8 mouse cellular contexts compared by ENCODE assay signal in the genomic region with DNA sequence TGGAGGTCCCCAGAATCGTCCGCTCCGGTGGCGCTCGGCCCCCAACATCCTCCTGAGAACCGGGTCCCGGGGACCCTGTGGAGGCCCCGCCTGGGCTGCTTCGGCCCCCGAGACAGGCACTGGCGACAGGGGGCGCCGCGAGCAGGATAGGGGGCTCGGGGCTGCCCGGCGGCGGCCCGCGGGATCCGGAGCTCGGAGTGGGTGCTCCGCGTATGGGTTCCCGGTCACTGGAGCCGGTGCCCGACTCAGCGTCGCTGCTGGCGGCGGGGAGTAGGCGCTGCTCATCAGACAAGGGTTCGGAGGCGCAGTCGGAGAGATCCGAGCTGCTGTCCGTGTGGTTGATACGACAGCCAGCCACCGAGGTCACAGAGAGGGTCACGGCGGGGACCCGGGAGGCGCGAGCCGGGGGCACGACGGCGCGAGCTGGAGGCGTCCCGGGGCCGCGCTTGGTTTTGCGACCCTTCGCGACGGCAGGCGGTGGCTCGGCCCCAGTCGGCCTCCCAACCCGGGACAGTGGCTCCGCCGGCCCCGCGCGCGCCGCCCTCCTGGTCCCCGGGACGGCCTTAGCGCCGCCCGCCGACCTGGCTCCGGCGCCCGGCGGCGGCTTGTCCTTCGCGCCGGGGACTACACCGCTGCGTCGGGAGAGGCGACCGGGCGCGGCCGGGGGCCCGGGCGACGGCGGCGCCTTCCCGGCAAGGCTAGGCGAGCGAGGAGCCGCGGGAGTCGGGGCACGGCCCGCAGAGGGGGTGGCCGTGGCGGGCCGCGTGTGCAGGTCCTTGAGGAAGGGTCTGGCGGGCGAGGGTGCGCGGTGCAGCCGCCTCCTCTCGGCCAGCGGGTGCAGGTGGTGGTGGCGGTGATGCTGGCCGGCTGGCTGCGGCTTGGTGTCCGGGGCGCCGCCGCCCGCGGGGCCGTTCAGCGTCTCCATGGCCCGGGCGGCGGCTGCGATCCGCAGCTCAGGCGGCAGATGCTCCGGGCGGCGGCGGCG. TPM values are rescaled to one million over a fixed set of nuclear protein-coding genes. Genes with fewer than 3 reads are reported as not detected.
A peak's percentile ranks its signal among the peaks of the same experiment; 100 is the strongest.
DNase-seq lines count a peak whose midpoint lies in the region; ATAC-seq and TF ChIP-seq lines count a peak whose summit lies in the region.

No protein-coding gene starts in this region.

- H3K36me3 ChIP-seq in intestine, embryonic 14.5 days (ENCODE audit: control insufficient read depth, insufficient read depth, low read length): no peaks in the 10 kb centered on the region
- H3K36me3 ChIP-seq in liver, adult 2 months (ENCODE audit: control insufficient read depth, insufficient read depth, low read length): no peaks in the 10 kb centered on the region
- no peaks in the 10 kb centered on the region for H3K36me3 ChIP-seq in neural tube, embryonic 11.5 days (ENCODE audit: control insufficient read depth, insufficient read depth, low read length)

- TF ChIP-seq POLR2A in liver, adult 2 months (IDR thresholded peaks at IDR 0.05; ENCODE audit: extremely low read depth, insufficient read depth, low read length): no peak

- TF ChIP-seq CTCF in liver, adult 2 months (IDR thresholded peaks at IDR 0.05; ENCODE audit: low read depth, low read length): no peak

- peak overlapping the region; percentile 92 for H3K4me2 ChIP-seq in intestine, embryonic 14.5 days (ENCODE audit: low read length)
- H3K4me2 ChIP-seq in neural tube, embryonic 11.5 days (ENCODE audit: low read depth): peak overlapping the region; percentile 89

- under 1% methylated on average over 93 of the region's 136 CpGs for WGBS in intestine, embryonic 14.5 days
- 1% methylated on average over 116 of the region's 136 CpGs for WGBS in liver, adult 2 months
- under 1% methylated on average over 90 of the region's 136 CpGs for WGBS in neural tube, embryonic 11.5 days

- H3K4me1 ChIP-seq in intestine, embryonic 14.5 days (replicated peaks; ENCODE audit: control insufficient read depth, insufficient read depth, low read length): peaks cover 36% of the 10 kb centered on the region
- peaks cover 3% of the 10 kb centered on the region; the same call in 1 of the 2 replicates for H3K4me1 ChIP-seq in liver, adult 2 months (ENCODE audit: control insufficient read depth, insufficient read depth, low read length)
- H3K4me1 ChIP-seq in neural tube, embryonic 11.5 days (ENCODE audit: control insufficient read depth, insufficient read depth, low read length): peaks cover 36% of the 10 kb centered on the region

- H3K27ac ChIP-seq in intestine, embryonic 14.5 days (ENCODE audit: low read depth): peak overlapping the region; percentile 51; the same call in 1 of the 2 replicates
- no peak overlapping the region for H3K27ac ChIP-seq in liver, adult 2 months (replicated peaks; ENCODE audit: insufficient read depth, low read depth, low read length)
- peak overlapping the region; percentile 93 for H3K27ac ChIP-seq in neural tube, embryonic 11.5 days (ENCODE audit: low read depth, low read length)

- peak; percentile 49 for DNase-seq in layer of hippocampus, adult 11-12 months (ENCODE audit: low spot score)
- no peak for DNase-seq in layer of hippocampus, adult 9-10 months (ENCODE audit: low spot score)
- DNase-seq in cerebellum, postnatal 14 days: peak; percentile 73 to 76
- DNase-seq in gastrocnemius, postnatal 25 days: peak; percentile 42
- DNase-seq in intestine, embryonic 14.5 days (ENCODE audit: low spot score): peak; percentile 74
- DNase-seq in liver, adult 2 months (ENCODE audit: extremely low read depth, low read depth, low spot score): no peak
- DNase-seq in neural tube, embryonic 11.5 days (ENCODE audit: low spot score): peak; percentile 68
- DNase-seq in urinary bladder, postnatal 14 days (ENCODE audit: low spot score): peak; percentile 50

- peaks cover 34% of the 10 kb centered on the region for H3K27me3 ChIP-seq in intestine, embryonic 14.5 days (replicated peaks; ENCODE audit: control insufficient read depth, insufficient read depth, low read length)
- peaks cover 24% of the 10 kb centered on the region for H3K27me3 ChIP-seq in liver, adult 2 months (ENCODE audit: control insufficient read depth, insufficient read depth, low read length)
- H3K27me3 ChIP-seq in neural tube, embryonic 11.5 days (ENCODE audit: control insufficient read depth, insufficient read depth, low read length): no peaks in the 10 kb centered on the region

- ATAC-seq in intestine, embryonic 14.5 days (replicated peaks; ENCODE audit: low FRiP score, low TSS enrichment, low read depth): peak; percentile 11
- peak; percentile 26 for ATAC-seq in neural tube, embryonic 11.5 days (ENCODE audit: insufficient read depth, low FRiP score, low TSS enrichment)

- peak overlapping the region; percentile 61 for H3K9ac ChIP-seq in intestine, embryonic 14.5 days (ENCODE audit: low read length)
- peak overlapping the region; percentile 11 for H3K9ac ChIP-seq in liver, adult 2 months (ENCODE audit: low read depth, low read length)
- H3K9ac ChIP-seq in neural tube, embryonic 11.5 days (ENCODE audit: low read length): peak overlapping the region; percentile 96

- H3K79me2 ChIP-seq in liver, adult 2 months (ENCODE audit: control insufficient read depth, insufficient read depth, low read length): no peaks in the 10 kb centered on the region

- peak overlapping the region; percentile 73 for H3K4me3 ChIP-seq in intestine, embryonic 14.5 days (ENCODE audit: low read depth, low read length)
- H3K4me3 ChIP-seq in liver, adult 2 months (ENCODE audit: insufficient read depth, low read depth, low read length): peak overlapping the region; percentile 54; the same call in 1 of the 2 replicates
- H3K4me3 ChIP-seq in neural tube, embryonic 11.5 days (ENCODE audit: low read depth, low read length): peak overlapping the region; percentile 93

- H3K9me3 ChIP-seq in intestine, embryonic 14.5 days (ENCODE audit: control insufficient read depth, low read length): no peaks in the 10 kb centered on the region
- H3K9me3 ChIP-seq in neural tube, embryonic 11.5 days (ENCODE audit: control insufficient read depth, low read length): no peaks in the 10 kb centered on the region

RNA-seq across cellular contexts. Expression of a gene that starts 0.8 kb away (rescaled TPM):
- total RNA-seq in gastrocnemius, postnatal 25 days (2021): 1 to 10 TPM; 6.0 to 6.3 TPM
- 11.7 and 14.6 TPM in 2 replicates for polyA plus RNA-seq in intestine, embryonic 14.5 days (2014; fragmentation: Nextera tagmentation; extraction: Ambion mirVana)
- 0.28 and 0.54 TPM in 2 replicates for total RNA-seq in liver, adult 2 months (2014; rRNA removed)
- 0.05 and 0.15 TPM in 2 replicates for polyA plus RNA-seq in liver, adult 2 months (2012; rRNA removed)
- polyA plus RNA-seq in neural tube, embryonic 11.5 days (2014; fragmentation: Nextera tagmentation; extraction: Ambion mirVana): 26.8 and 29.6 TPM in 2 replicates

Comparison
In these comparisons a context has a peak if more than half of its experiments do, and no peak if none do; other contexts are left out.
1. DNase-seq: peak in layer of hippocampus, adult 11-12 months (single experiment), cerebellum, postnatal 14 days (2 of 2), gastrocnemius, postnatal 25 days (single experiment), intestine, embryonic 14.5 days (single experiment), neural tube, embryonic 11.5 days (single experiment) and urinary bladder, postnatal 14 days (single experiment); none in layer of hippocampus, adult 9-10 months (single experiment) and liver, adult 2 months (single experiment).
2. H3K9ac ChIP-seq: peak in every context shown above with its lines; median percentile 96 in neural tube, embryonic 11.5 days; 61 in intestine, embryonic 14.5 days; 11 in liver, adult 2 months.
3. RNA of a gene that starts 0.8 kb away (polyA plus RNA-seq): 26.8 to 29.6 TPM in neural tube, embryonic 11.5 days and 11.7 to 14.6 TPM in intestine, embryonic 14.5 days; 0.05 to 0.15 TPM in liver, adult 2 months; every median in the first group is over 10 times any median in the second.
4. Peak in every context shown above with its lines, with median percentiles within 50 percentile points of each other: H3K4me3 ChIP-seq.